Mouse (Mus musculus) stomach, postnatal 0 days (tissue): ENCODE results near the gene Spen. TPM values are rescaled to one million over a fixed set of nuclear protein-coding genes. Genes with fewer than 3 reads are reported as not detected.

Experiments
- ATAC-seq: fragments of 200-750 bp; cut with Nextera tagmentation; 2 replicates; pipeline ENCODE4 v1.8.0; 2017; ENCODE audit not compliant: low FRiP score, low TSS enrichment
- DNase-seq: peaks from one replicate; pipeline ENCODE4 v3.0.0-alpha.2; 2016; ENCODE audit warnings: low spot score
- H3K27ac ChIP-seq: fragments of 300-500 bp; sonication (generic); replicated peaks from 2 replicates; pipeline ENCODE4 v1.5.1; 2014; ENCODE audit warnings: mild to moderate bottlenecking, control low read depth
- H3K27me3 ChIP-seq: fragments of 300-500 bp; sonication (generic); 2 replicates; pipeline ENCODE4 v1.6.1; 2014; ENCODE audit warnings: low read length; ENCODE audit not compliant: control insufficient read depth, insufficient read depth
- H3K36me3 ChIP-seq: fragments of 300-500 bp; sonication (generic); 2 replicates; pipeline ENCODE4 v1.6.1; 2014; ENCODE audit warnings: low read length, mixed read lengths; ENCODE audit not compliant: control insufficient read depth, insufficient read depth
- H3K4me1 ChIP-seq: fragments of 300-500 bp; sonication (generic); replicated peaks from 2 replicates; pipeline ENCODE4 v1.6.1; 2014; ENCODE audit warnings: antibody characterized with exemption; ENCODE audit not compliant: control insufficient read depth, insufficient read depth
- H3K4me2 ChIP-seq: fragments of 300-500 bp; sonication (generic); replicated peaks from 2 replicates; pipeline ENCODE4 v1.6.1; 2014; ENCODE audit warnings: low read depth, mild to moderate bottlenecking, control low read depth, moderate library complexity
- H3K4me3 ChIP-seq: fragments of 300-500 bp; sonication (generic); 2 replicates; pipeline ENCODE4 v1.5.1; 2014; ENCODE audit warnings: low read depth, low read length, control low read depth
- H3K9ac ChIP-seq: fragments of 300-500 bp; sonication (generic); 2 replicates; pipeline ENCODE4 v1.6.1; 2014; ENCODE audit warnings: mild to moderate bottlenecking, low read length, control low read depth, mixed read lengths
- H3K9me3 ChIP-seq: fragments of 300-500 bp; sonication (generic); 2 replicates; pipeline ENCODE4 v1.6.1; 2016; ENCODE audit warnings: low read length; ENCODE audit not compliant: control insufficient read depth
- CTCF ChIP-seq: IDR thresholded peaks from 2 replicates; pipeline ENCODE4 v1.5.1; 2016; ENCODE audit warnings: antibody characterized with exemption, low read depth, mild to moderate bottlenecking, moderate library complexity
- EP300 ChIP-seq: optimal IDR thresholded peaks from 2 replicates; pipeline ENCODE3; 2016; ENCODE audit warnings: antibody characterized with exemption
- WGBS: fragments of 180-500 bp; shearing (Covaris S2); extraction: QIAGEN DNeasy Blood & Tissue Kit; methylation state at CpG from one replicate; pipeline ENCODE4 v1.1.7; 2014; 5-methylcytosine and 5-hydroxymethylcytosine counted together
- polyA plus RNA-seq: library from polyadenylated mRNA; unstranded; fragments of >200 nt; fragmentation: Nextera tagmentation; extraction: Ambion mirVana; gene quantifications from 2 replicates; pipeline ENCODE4 v1.2.1, GENCODE M21; 2015

Gene Spen
- polyA plus RNA-seq, 1 experiment from 2014 or later, result 2.9 TPM

DNA sequence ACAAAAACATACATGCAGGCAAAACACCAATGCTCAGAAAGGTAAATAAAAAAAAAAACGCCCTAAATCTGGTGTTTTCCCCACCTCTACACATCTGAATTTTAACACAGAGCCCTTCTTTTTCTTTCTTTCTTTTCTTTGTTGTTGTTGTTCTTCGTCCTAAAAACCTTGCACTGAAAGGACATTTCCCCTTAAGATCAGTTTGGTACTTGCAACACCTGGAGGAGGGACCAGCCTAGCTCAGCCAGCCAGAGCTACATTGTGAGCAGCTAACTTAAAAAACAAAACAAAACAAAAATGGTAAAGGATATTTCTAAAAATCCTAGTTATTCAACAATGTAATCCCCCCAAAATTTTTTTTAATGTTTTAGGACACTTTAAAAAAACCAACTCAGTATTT, 6.1 kb upstream of the Spen start:
- peak overlapping the region; percentile 97; the same call in 1 of the 2 replicates for H3K4me2 ChIP-seq
- peak overlapping the region; percentile 99 for H3K27ac ChIP-seq
- DNase-seq (no peak), ATAC-seq (no peak)
- H3K9me3 ChIP-seq, result no peaks in the 10 kb centered on the region
- H3K9ac ChIP-seq, result no peak overlapping the region
- no peaks in the 10 kb centered on the region; the same call in 1 of the 2 replicates for H3K4me1 ChIP-seq
- no peaks in the 10 kb centered on the region for H3K27me3 ChIP-seq
- no peak for TF ChIP-seq CTCF
- no peak for TF ChIP-seq EP300
- H3K36me3 ChIP-seq, result no peaks in the 10 kb centered on the region
- H3K4me3 ChIP-seq, result peak overlapping the region; percentile 55
- WGBS, result 34% methylated on average over 2 of the region's 2 CpGs

DNA sequence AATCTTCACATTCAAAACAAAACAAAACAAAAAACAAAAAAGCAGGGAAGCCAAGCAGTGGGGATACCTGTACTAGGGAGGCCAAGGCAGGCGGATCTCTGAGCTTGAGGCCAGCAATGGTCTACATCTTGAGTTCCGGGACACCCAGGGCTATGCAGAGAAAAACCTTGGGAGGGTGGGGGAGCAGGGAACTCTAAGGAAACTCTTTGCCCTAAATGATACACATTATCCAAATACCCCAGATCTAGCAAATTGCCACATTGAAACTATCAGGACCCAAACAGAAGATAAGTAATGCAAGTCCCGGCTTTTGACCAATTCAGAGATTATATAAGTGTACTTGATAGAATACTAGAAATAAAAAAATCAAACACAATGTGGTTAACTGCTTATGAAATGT, 5.2 kb upstream of the Spen start:
- no peaks in the 10 kb centered on the region for H3K36me3 ChIP-seq
- no peak overlapping the region for H3K4me2 ChIP-seq
- DNase-seq (no peak), ATAC-seq (no peak)
- H3K27me3 ChIP-seq, result no peaks in the 10 kb centered on the region
- H3K9me3 ChIP-seq, result no peaks in the 10 kb centered on the region
- TF ChIP-seq EP300, result no peak
- TF ChIP-seq CTCF, result no peak
- WGBS, result 85% methylated on average over 3 of the region's 3 CpGs
- H3K27ac ChIP-seq, result no peak overlapping the region
- no peak overlapping the region for H3K9ac ChIP-seq
- H3K4me3 ChIP-seq, result no peak overlapping the region
- no peaks in the 10 kb centered on the region; the same call in 1 of the 2 replicates for H3K4me1 ChIP-seq

DNA sequence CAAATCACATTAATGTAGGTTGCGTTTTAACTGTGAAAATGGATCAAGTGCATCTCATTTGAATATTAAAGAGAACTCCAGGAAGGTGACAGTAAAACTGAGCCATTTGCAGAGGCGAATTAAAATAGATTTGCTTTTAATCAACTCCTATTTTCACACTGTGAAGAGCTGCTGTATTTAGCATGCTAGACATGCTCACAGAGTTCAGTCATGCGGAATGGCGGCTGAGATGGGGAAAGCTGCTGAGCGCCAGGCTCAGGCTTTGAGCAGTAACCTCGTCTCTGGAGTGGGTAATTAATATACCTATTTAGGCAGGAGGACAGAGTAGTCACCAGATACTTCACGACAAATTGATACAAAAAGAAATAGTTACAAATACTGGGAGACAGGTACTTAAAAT, 3.5 kb upstream of the Spen start:
- ATAC-seq (no peak), DNase-seq (no peak)
- Histone ChIP-seq H3K4me2 (no peak overlapping the region), H3K27me3 (no peaks in the 10 kb centered on the region), H3K9ac (no peak overlapping the region), H3K4me3 (no peak overlapping the region), H3K4me1 (no peaks in the 10 kb centered on the region; the same call in 1 of the 2 replicates), H3K9me3 (no peaks in the 10 kb centered on the region), H3K27ac (no peak overlapping the region), H3K36me3 (no peaks in the 10 kb centered on the region)
- TF ChIP-seq CTCF, result no peak
- no peak for TF ChIP-seq EP300
- WGBS, result 65% methylated on average over 7 of the region's 7 CpGs

DNA sequence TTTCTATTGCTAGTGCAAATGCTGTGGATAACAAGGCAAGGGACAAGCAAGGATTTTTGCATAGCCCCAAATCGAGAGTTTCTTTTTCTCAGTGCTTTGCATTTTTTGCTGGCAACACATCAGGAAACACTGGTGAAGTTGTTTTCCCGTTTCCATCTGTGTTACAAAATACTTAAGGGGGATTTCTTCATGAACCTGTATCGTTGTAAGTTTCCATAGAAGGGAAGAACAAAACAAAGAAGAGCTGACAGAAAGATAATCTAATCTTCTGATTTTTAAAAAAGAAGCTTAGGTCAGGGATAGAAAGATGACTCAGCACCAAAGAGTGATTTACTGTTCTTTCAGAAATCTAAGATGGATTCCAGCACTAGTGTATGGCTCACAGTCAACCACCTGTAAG, 2.4 kb upstream of the Spen start:
- TF ChIP-seq EP300 (no peak), CTCF (no peak)
- Histone ChIP-seq H3K4me1 (no peaks in the 10 kb centered on the region; the same call in 1 of the 2 replicates), H3K4me3 (no peak overlapping the region), H3K9me3 (no peaks in the 10 kb centered on the region), H3K36me3 (no peaks in the 10 kb centered on the region), H3K4me2 (no peak overlapping the region), H3K27me3 (no peaks in the 10 kb centered on the region), H3K27ac (no peak overlapping the region), H3K9ac (no peak overlapping the region)
- ATAC-seq (no peak), DNase-seq (no peak)
- WGBS, result 57% methylated on average over 3 of the region's 3 CpGs

DNA sequence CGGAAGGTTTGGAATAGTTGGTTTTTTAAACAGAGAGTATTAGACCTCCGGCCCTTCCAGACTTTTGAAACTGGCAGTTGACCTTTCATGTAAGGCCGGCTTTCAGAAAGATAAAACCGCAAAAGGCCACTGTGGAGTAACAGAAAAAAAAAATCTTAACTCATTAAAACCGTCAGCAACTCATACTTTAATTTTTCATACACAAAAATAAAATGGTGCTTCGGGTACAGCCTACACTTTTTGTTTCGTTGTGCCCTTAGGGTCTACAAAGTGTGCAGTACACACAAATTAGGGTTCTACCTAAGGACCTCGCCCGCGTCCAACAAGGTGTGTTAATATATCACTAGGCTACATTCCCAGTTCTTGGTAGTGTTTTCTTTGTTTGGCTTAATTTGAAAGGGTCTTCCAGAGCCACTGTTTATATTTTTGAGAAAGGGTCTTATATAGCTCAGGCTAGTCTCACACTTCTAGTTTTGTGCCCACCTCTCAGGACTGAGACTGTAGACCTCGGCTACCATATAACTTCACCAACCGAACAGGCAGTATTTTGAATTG, 893 bp upstream of the Spen start:
- 22% methylated on average over 12 of the region's 12 CpGs for WGBS
- Histone ChIP-seq H3K4me2 (peak overlapping the region; percentile 61), H3K4me3 (peak overlapping the region; percentile 44), H3K9ac (peak overlapping the region; percentile 63), H3K27me3 (no peaks in the 10 kb centered on the region), H3K27ac (peak overlapping the region; percentile 98), H3K9me3 (no peaks in the 10 kb centered on the region), H3K36me3 (no peaks in the 10 kb centered on the region), H3K4me1 (no peaks in the 10 kb centered on the region; the same call in 1 of the 2 replicates)
- no peak for ATAC-seq
- TF ChIP-seq CTCF (no peak), EP300 (no peak)
- no peak for DNase-seq

DNA sequence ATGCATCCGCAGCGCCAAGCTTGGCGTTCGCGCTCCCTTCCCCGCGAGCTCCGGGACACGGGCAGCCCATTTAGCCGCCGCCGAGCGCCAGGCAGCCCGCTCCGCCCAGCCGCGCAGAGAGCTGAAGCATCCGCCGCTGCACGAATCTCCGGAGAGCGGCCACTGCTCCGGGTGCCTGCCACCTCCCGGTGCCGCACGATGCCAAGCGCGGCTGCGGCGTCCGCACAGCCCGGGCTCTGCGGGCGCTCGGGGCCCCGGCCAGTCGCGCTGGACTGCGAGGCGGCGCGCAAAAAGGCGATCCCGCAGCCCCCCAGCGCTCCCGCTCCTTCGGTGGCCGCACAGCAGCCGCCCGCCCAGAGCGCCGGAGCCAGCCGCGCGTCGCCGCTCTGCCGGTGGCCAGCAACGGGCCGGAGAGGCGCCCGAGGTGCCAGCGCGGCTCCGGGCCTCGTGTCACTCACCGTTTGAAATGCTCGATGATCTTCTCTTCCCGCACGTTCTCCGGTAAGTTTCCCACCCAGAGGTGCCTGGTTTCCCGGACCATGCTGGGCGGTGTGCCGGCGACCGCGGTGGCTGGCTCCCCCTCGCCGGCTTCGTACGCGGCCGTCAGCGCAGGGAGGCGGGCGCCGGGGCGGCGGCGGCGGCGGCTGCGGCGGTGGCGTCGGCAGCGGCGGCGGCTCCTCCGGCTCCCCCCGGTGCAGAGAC, 540 bp downstream of the Spen start:
- Histone ChIP-seq H3K9me3 (no peaks in the 10 kb centered on the region), H3K4me3 (peak overlapping the region; percentile 93), H3K36me3 (no peaks in the 10 kb centered on the region), H3K4me1 (no peaks in the 10 kb centered on the region; the same call in 1 of the 2 replicates), H3K27me3 (no peaks in the 10 kb centered on the region), H3K9ac (peak overlapping the region; percentile 94), H3K27ac (peak overlapping the region; percentile 98), H3K4me2 (peak overlapping the region; percentile 96)
- peak; percentile 57 for DNase-seq
- TF ChIP-seq EP300 (no peak), CTCF (no peak)
- 0% methylated on average over 75 of the region's 101 CpGs for WGBS
- ATAC-seq, result peak; percentile 24; the same call in 1 of the 2 replicates
